Mouse (Mus musculus): ENCODE data around the gene Taf10. TPM values are rescaled to one million over a fixed set of nuclear protein-coding genes. Genes with fewer than 3 reads are reported as not detected.

The Taf10 gene
- total and polyA plus RNA-seq, 3 experiments = 233 to 350 TPM; not detected in 1

- Histone ChIP-seq H3K9ac (ENCODE audit: control insufficient read depth, low read depth, low read length, poor library complexity, severe bottlenecking) (no peak overlapping the region), H3K27me3 (ENCODE audit: control insufficient read depth in 1 of 2, insufficient read depth in 2 of 2, low read length in 2 of 2) (peaks cover 0 to 2% of the 10 kb centered on the region in 2 experiments; a peak in 2 of 4 replicates), H3K9me3 (replicated peaks; ENCODE audit: insufficient read depth, low read length) (no peaks in the 10 kb centered on the region), H3K79me2 (ENCODE audit: control insufficient read depth, insufficient read depth, low read length, poor library complexity) (no peaks in the 10 kb centered on the region), H3K27ac (ENCODE audit: control insufficient read depth, low read depth, low read length) (no peak overlapping the region), H3K36me3 (ENCODE audit: control insufficient read depth in 1 of 2, insufficient read depth in 2 of 2, low read length in 2 of 2) (no peaks in the 10 kb centered on the region), H3K4me1 (ENCODE audit: control insufficient read depth in 1 of 2, insufficient read depth in 2 of 2, low read length in 2 of 2) (peaks cover 0 to 2% of the 10 kb centered on the region in 2 experiments; a peak in 1 of 4 replicates), H3K4me3 (ENCODE audit: control insufficient read depth in 1 of 2, insufficient read depth in 1 of 2, low read depth in 2 of 2, low read length in 2 of 2) (no peak overlapping the region)
- TF ChIP-seq ELF1 (IDR thresholded peaks at IDR 0.05; ENCODE audit: low read depth, low read length) (no peak), POLR2A (IDR thresholded peaks at IDR 0.05; ENCODE audit: control insufficient read depth in 1 of 2, insufficient read depth in 1 of 2, low read depth in 1 of 2, low read length in 2 of 2, poor library complexity in 1 of 2) (no peak), UBTF (IDR thresholded peaks at IDR 0.05; ENCODE audit: borderline replicate concordance, insufficient read depth, low read depth, low read length) (no peak), SIN3A (IDR thresholded peaks at IDR 0.05; ENCODE audit: low read length) (no peak), CHD2 (IDR thresholded peaks at IDR 0.05; ENCODE audit: low read length) (no peak), TBP (IDR thresholded peaks at IDR 0.05; ENCODE audit: low read depth, low read length) (no peak), USF2 (IDR thresholded peaks at IDR 0.05; ENCODE audit: borderline replicate concordance in 1 of 2, insufficient read depth in 1 of 2, low read depth in 1 of 2, low read length in 2 of 2) (no peak), MEF2A (IDR thresholded peaks at IDR 0.05; ENCODE audit: extremely low read depth, insufficient replicate concordance, low read depth, low read length, poor library complexity, severe bottlenecking) (no peak)
- no peak for DNase-seq (ENCODE audit: low read depth, low spot score)
Measured at GRCm38 (mm10) chr7:105764331-105764730, 20.2 kb upstream of the Taf10 start.

GRCm38 (mm10) chr7:105762517-105763270 lies 18.5 kb upstream of the Taf10 start:
- Histone ChIP-seq H3K9ac (ENCODE audit: control insufficient read depth, low read depth, low read length, poor library complexity, severe bottlenecking) (no peak overlapping the region), H3K4me1 (ENCODE audit: control insufficient read depth in 1 of 2, insufficient read depth in 2 of 2, low read length in 2 of 2) (peaks cover 6 to 10% of the 10 kb centered on the region in 2 experiments; a peak in 3 of 4 replicates), H3K27me3 (ENCODE audit: control insufficient read depth in 1 of 2, insufficient read depth in 2 of 2, low read length in 2 of 2) (peaks cover 0 to 2% of the 10 kb centered on the region in 2 experiments; a peak in 1 of 4 replicates), H3K27ac (ENCODE audit: control insufficient read depth, low read depth, low read length) (no peak overlapping the region), H3K79me2 (ENCODE audit: control insufficient read depth, insufficient read depth, low read length, poor library complexity) (no peaks in the 10 kb centered on the region), H3K9me3 (replicated peaks; ENCODE audit: insufficient read depth, low read length) (no peaks in the 10 kb centered on the region), H3K4me3 (ENCODE audit: control insufficient read depth in 1 of 2, insufficient read depth in 1 of 2, low read depth in 2 of 2, low read length in 2 of 2) (no peak overlapping the region), H3K36me3 (ENCODE audit: control insufficient read depth in 1 of 2, insufficient read depth in 2 of 2, low read length in 2 of 2) (peaks cover 0 to 5% of the 10 kb centered on the region in 2 experiments; a peak in 1 of 4 replicates)
- DNase-seq (ENCODE audit: low read depth, low spot score) = no peak
- TF ChIP-seq BHLHE40 (IDR thresholded peaks at IDR 0.05; ENCODE audit: borderline replicate concordance, low read depth, low read length) (no peak), MYC (IDR thresholded peaks at IDR 0.05; ENCODE audit: low read depth, low read length) (no peak), USF2 (IDR thresholded peaks at IDR 0.05; ENCODE audit: borderline replicate concordance in 1 of 2, insufficient read depth in 1 of 2, low read depth in 1 of 2, low read length in 2 of 2) (no peak), CHD1 (IDR thresholded peaks at IDR 0.05; ENCODE audit: low read depth, low read length) (no peak)

Data from MEL (cell line).